Mouse (Mus musculus): ENCODE results near the gene Cnn2. TPM values are rescaled to one million over a fixed set of nuclear protein-coding genes. Genes with fewer than 3 reads are reported as not detected.

The Cnn2 gene
- polyA plus RNA-seq, 1 experiment from 2014 or later: 226 TPM

- DNase-seq (ENCODE audit: extremely low spot score, low spot score): no peak
- Histone ChIP-seq H3K36me3 (replicated peaks) (peaks cover 58% of the 10 kb centered on the region), H3K9me3 (peaks cover 10% of the 10 kb centered on the region; the same call in 1 of the 2 replicates), H3K27ac (no peak overlapping the region), H3K27me3 (ENCODE audit: poor library complexity, severe bottlenecking) (peaks cover 70% of the 10 kb centered on the region), H3K4me1 (peaks cover 21% of the 10 kb centered on the region), H3K4me3 (0 out of 2 replicates have a peak overlapping the region, but pooled peaks have one; percentile 4)
- 88% methylated on average over 21 of the region's 21 CpGs for WGBS
These were observed 14.3 kb upstream of the Cnn2 start for GRCm38 (mm10) chr10:79974087-79974486.

DNA sequence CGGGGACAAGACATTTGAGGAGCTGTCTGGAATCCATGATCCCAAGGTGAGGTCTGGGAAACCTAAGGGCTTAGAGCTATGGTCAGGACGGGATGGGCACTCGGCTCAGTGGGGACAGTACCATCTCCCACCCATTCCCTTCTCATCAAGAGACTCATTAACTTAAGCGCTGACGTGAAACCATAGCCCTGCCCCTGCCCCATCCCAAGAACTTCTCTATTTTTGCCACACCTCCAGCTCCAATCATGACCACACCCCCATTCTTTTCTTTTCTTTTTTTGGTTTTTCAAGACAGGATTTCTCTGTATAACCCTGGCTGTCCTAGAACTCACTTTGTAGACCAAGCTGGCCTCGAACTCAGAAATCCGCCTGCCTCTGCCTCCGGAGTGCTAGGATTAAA, 13.7 kb upstream of the Cnn2 start:
- DNase-seq (ENCODE audit: extremely low spot score, low spot score): no peak
- Histone ChIP-seq H3K4me1 (peaks cover 21% of the 10 kb centered on the region), H3K27me3 (ENCODE audit: poor library complexity, severe bottlenecking) (peaks cover 64% of the 10 kb centered on the region), H3K9me3 (peaks cover 10% of the 10 kb centered on the region; the same call in 1 of the 2 replicates), H3K4me3 (0 out of 2 replicates have a peak overlapping the region, but pooled peaks have one; percentile 4), H3K27ac (no peak overlapping the region), H3K36me3 (replicated peaks) (peaks cover 63% of the 10 kb centered on the region)
- 88% methylated on average over 8 of the region's 8 CpGs for WGBS

- DNase-seq (ENCODE audit: extremely low spot score, low spot score): no peak
- H3K9me3 ChIP-seq: peaks cover 10% of the 10 kb centered on the region; the same call in 1 of the 2 replicates
- peaks cover 49% of the 10 kb centered on the region for H3K27me3 ChIP-seq (ENCODE audit: poor library complexity, severe bottlenecking)
- H3K36me3 ChIP-seq (replicated peaks): peaks cover 79% of the 10 kb centered on the region
- 86% methylated on average over 28 of the region's 28 CpGs for WGBS
- H3K4me1 ChIP-seq: peaks cover 15% of the 10 kb centered on the region
- peak overlapping the region; percentile 5; the same call in 1 of the 2 replicates for H3K4me3 ChIP-seq
- no peak overlapping the region for H3K27ac ChIP-seq
These were observed 12.2 kb upstream of the Cnn2 start for GRCm38 (mm10) chr10:79976071-79976721.

DNA sequence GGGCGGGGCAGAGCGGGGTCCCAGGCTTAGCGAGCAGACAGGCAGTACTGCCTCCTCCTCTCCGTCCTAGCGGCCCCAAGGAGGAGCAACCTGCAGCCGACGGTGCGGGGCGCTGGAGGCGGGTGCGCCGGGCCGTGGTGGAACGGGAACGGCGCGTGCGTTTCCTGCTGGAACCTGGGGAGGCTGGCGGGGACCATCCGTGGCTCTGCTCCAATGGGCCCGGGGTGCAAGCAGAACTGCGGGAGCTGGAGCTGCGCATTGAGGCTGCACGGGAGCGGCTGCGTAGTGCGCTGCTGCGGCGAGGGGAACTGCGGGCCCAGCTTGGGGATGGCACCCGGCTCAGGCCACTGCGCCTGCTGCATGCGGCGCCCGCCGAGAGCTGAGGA, 11.7 kb upstream of the Cnn2 start:
- Histone ChIP-seq H3K27ac (no peak overlapping the region), H3K9me3 (peaks cover 10% of the 10 kb centered on the region; the same call in 1 of the 2 replicates), H3K36me3 (replicated peaks) (peaks cover 83% of the 10 kb centered on the region), H3K27me3 (ENCODE audit: poor library complexity, severe bottlenecking) (peaks cover 44% of the 10 kb centered on the region), H3K4me1 (peaks cover 15% of the 10 kb centered on the region), H3K4me3 (no peak overlapping the region; the same call in 1 of the 2 replicates)
- WGBS: 76% methylated on average over 36 of the region's 36 CpGs
- no peak for DNase-seq (ENCODE audit: extremely low spot score, low spot score)

- peaks cover 10% of the 10 kb centered on the region; the same call in 1 of the 2 replicates for H3K9me3 ChIP-seq
- peaks cover 38% of the 10 kb centered on the region for H3K27me3 ChIP-seq (ENCODE audit: poor library complexity, severe bottlenecking)
- peaks cover 85% of the 10 kb centered on the region for H3K36me3 ChIP-seq (replicated peaks)
- no peak overlapping the region; the same call in 1 of the 2 replicates for H3K4me3 ChIP-seq
- WGBS: 79% methylated on average over 28 of the region's 28 CpGs
- DNase-seq (ENCODE audit: extremely low spot score, low spot score): no peak
- peaks cover 16% of the 10 kb centered on the region for H3K4me1 ChIP-seq
- H3K27ac ChIP-seq: no peak overlapping the region
These were observed 11.1 kb upstream of the Cnn2 start for GRCm38 (mm10) chr10:79977324-79977723.

DNA sequence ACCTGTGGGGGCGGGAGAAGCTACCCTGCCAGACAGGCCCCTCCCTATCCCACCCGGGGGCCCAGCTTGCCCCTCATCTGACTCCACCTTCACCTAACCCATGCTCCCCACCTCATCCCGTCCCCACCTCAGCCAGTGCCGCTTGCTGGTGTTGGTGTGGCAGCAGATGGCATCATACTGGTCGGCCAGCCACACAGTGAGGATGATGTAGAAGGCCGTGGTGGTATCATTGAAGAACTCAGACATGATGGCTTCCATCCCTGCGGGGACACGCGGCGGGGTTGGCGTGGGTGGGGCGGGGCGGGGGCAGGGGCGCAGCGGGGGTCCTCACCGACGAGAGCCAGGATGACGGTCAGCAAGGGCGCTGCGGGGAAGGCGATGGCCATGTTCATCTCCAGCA, 10.3 kb upstream of the Cnn2 start:
- 96% methylated on average over 21 of the region's 21 CpGs for WGBS
- H3K4me1 ChIP-seq: peaks cover 21% of the 10 kb centered on the region
- H3K27me3 ChIP-seq (ENCODE audit: poor library complexity, severe bottlenecking): peaks cover 30% of the 10 kb centered on the region
- H3K27ac ChIP-seq: no peak overlapping the region
- 0 out of 2 replicates have a peak overlapping the region, but pooled peaks have one; percentile 2 for H3K4me3 ChIP-seq
- peaks cover 90% of the 10 kb centered on the region for H3K36me3 ChIP-seq (replicated peaks)
- DNase-seq (ENCODE audit: extremely low spot score, low spot score): no peak
- peaks cover 10% of the 10 kb centered on the region; the same call in 1 of the 2 replicates for H3K9me3 ChIP-seq

DNA sequence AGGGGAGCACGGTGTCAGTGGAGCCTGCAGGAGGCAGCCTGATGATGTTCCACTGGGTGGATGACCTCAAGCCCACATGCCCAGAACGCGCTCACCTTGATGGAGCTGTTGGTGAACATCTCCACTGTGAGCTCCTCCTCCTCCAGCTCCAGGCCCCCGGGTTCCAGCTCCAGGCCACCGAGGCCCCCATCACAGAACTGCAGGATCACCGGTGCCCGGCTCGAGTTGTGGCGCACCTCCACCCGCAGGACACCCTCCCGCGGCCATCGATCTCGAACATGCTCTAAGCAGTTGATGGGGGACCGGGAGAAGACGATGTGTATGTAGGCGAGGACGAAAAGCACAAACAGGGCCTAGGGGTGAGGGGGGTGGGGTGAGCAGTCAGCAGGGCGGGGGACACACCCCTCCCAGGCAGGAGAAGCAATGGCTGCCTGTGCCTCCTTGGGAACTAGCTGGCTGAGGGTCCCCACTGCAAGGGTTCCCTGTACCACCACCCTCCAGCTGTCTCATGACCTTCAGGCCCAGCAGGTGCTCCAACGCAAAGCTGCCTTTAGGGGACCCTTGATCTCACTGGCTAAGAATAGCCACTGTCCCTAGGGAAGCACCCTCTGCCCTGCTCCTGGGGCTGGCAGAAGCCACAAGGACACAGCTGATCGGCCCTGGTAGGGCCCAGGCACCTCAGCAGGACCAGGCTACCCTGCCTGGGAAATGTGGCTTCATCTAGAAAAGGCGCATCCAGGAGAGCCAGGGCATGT, 8.8 kb upstream of the Cnn2 start:
- Histone ChIP-seq H3K27ac (no peak overlapping the region), H3K36me3 (replicated peaks) (peaks cover 79% of the 10 kb centered on the region), H3K4me3 (0 out of 2 replicates have a peak overlapping the region, but pooled peaks have one; percentile 0), H3K9me3 (peaks cover 10% of the 10 kb centered on the region; the same call in 1 of the 2 replicates), H3K4me1 (peaks cover 32% of the 10 kb centered on the region), H3K27me3 (ENCODE audit: poor library complexity, severe bottlenecking) (peaks cover 20% of the 10 kb centered on the region)
- DNase-seq (ENCODE audit: extremely low spot score, low spot score): no peak
- 95% methylated on average over 22 of the region's 22 CpGs for WGBS

GRCm38 (mm10) chr10:79983205-79983604, 5.2 kb upstream of the Cnn2 start:
- Histone ChIP-seq H3K4me1 (peaks cover 60% of the 10 kb centered on the region), H3K27me3 (ENCODE audit: poor library complexity, severe bottlenecking) (peaks cover 24% of the 10 kb centered on the region)
- WGBS: 85% methylated on average over 5 of the region's 5 CpGs

DNA sequence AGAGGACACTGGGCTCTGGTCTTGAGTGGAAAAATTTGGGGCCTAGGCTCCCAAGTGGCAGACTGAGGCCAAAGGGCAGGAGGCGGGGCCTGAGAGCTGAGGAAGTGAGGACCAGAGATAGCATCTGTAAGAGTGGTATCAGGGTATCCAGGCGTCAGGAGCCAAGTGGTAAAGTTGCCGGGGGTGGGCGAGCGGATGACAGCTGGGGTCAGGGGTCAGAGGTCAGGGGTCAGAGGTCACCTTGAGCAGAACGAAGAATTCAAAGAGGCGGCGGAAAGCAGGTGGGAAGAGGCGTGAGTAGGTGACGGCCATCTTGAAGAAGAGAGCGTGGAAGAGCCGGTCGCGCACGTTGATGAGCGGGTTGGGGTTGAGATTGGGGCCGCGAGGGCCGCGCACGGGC, 4.7 kb upstream of the Cnn2 start:
- peaks cover 63% of the 10 kb centered on the region for H3K4me1 ChIP-seq
- WGBS: 2% methylated on average over 21 of the region's 21 CpGs

More at GRCm38 (mm10) chr10:79983205-79983604, 5.2 kb upstream of the Cnn2 start:
- Histone ChIP-seq H3K9me3 (no peaks in the 10 kb centered on the region), H3K4me3 (peak overlapping the region; percentile 80), H3K27ac (peak overlapping the region; percentile 92), H3K36me3 (replicated peaks) (peaks cover 43% of the 10 kb centered on the region)
- no peak for DNase-seq (ENCODE audit: extremely low spot score, low spot score)

GRCm38 (mm10) chr10:79984195-79984816, 4.1 kb upstream of the Cnn2 start, which contains the start of gene Tmem259:
Tmem259 (minus strand) TSS chr10:79984330.
- H3K36me3 ChIP-seq (replicated peaks): peaks cover 32% of the 10 kb centered on the region
- peaks cover 32% of the 10 kb centered on the region for H3K27me3 ChIP-seq (ENCODE audit: poor library complexity, severe bottlenecking)
- peak within 1 kb of the TSS; percentile 92 for H3K27ac ChIP-seq
- peak within 1 kb of the TSS; percentile 80 for H3K4me3 ChIP-seq
- H3K4me1 ChIP-seq: peaks cover 68% of the 10 kb centered on the region
- DNase-seq (ENCODE audit: extremely low spot score, low spot score): peak; percentile 83
- no peaks in the 10 kb centered on the region for H3K9me3 ChIP-seq
- WGBS: under 1% methylated on average over 49 of the region's 49 CpGs

More for the DNA sequence above, 4.7 kb upstream of the Cnn2 start:
- Histone ChIP-seq H3K36me3 (replicated peaks) (peaks cover 38% of the 10 kb centered on the region), H3K4me3 (peak overlapping the region; percentile 80), H3K27ac (peak overlapping the region; percentile 92), H3K27me3 (ENCODE audit: poor library complexity, severe bottlenecking) (peaks cover 26% of the 10 kb centered on the region), H3K9me3 (no peaks in the 10 kb centered on the region)
- DNase-seq (ENCODE audit: extremely low spot score, low spot score): peak; percentile 66

DNA sequence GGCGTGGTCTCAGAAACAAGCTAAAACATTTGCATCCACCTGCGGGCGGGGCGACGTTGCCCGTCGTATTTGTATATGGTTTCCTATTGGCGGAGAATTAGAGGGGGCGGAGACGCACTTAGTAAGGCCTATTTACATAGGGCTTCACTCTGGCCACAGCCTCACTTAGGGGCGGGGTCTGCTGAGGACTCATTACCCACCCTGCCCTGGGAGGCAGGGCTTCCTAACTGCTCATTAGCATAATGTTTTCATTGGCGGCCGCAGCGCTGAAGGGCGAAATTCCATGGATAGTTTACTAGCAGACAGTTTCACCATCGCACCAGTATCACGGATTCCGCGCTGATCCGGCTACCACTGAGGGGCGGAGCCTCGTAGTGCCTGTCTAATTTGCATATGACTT, 3.5 kb upstream of the Cnn2 start:
- Histone ChIP-seq H3K9me3 (no peaks in the 10 kb centered on the region), H3K27ac (peak overlapping the region; percentile 92), H3K36me3 (replicated peaks) (peaks cover 26% of the 10 kb centered on the region), H3K27me3 (ENCODE audit: poor library complexity, severe bottlenecking) (peaks cover 38% of the 10 kb centered on the region), H3K4me1 (peaks cover 73% of the 10 kb centered on the region), H3K4me3 (peak overlapping the region; percentile 80)
- peak; percentile 95 for DNase-seq (ENCODE audit: extremely low spot score, low spot score)
- under 1% methylated on average over 22 of the region's 22 CpGs for WGBS

Measured in forebrain, embryonic 10.5 days (tissue).